In the genomic region with DNA sequence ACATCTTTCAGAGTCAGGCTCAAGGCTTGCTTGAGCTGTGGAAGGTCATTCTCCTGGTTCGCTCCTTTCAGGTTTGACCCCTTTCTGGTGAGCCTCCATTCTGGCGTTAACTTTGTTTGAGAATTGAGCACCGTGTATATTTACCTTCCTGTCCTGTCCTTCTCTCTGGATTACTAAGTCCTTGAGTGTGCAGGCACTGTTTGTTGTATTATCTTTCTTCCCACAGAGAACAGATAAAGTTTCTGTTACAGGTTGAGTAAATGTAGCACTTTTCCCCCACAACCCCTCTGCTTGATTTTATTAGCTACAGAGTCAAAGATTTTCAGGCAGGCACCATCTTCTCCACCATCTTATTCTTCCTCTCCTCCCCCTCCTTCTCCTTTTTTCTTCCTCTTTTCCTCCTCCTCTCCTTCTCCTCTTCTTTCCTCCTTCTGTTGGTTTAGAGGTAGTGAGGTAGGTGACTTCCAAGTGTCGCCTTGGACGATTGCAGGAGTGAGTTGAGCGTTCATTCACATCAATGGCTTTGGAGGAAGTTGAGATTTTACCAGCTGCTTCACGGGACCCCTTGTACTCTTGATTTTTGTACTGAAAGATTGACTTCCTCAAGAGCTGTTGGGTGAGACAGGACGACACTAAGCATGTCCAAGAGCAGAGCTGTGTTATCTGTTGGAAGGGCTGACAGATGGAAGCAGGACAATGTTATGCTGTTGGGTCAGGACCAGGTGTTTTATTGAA, we compare ENCODE assay signal across 1 mouse cellular context.
TF ChIP-seq lines count a peak whose summit lies in the region.

No protein-coding gene starts in this region.

TF ChIP-seq in CH12.LX, 34 proteins besides CTCF, POLR2A, EP300 and RAD21 (continued from another document):
- TF ChIP-seq ZC3H11A (IDR thresholded peaks at IDR 0.05; ENCODE audit: low read depth, low read length) = no peak
- TF ChIP-seq ZNF384 (IDR thresholded peaks at IDR 0.05; ENCODE audit: low read depth, low read length) = no peak
- peak; percentile 51; the same call in 1 of the 2 replicates for TF ChIP-seq SIN3A (IDR thresholded peaks at IDR 0.05; ENCODE audit: low read length)
- TF ChIP-seq POLR2AphosphoS2 (IDR thresholded peaks at IDR 0.05; ENCODE audit: low read depth, low read length) = 0 out of 2 replicates have a peak, but pooled peaks have one; percentile 36
- TF ChIP-seq NELFE (IDR thresholded peaks at IDR 0.05; ENCODE audit: low read depth, low read length) = no peak; the same call in 1 of the 2 replicates
- TF ChIP-seq ELF1 (IDR thresholded peaks at IDR 0.05; ENCODE audit: low read depth, low read length) = no peak
- no peak for TF ChIP-seq ZMIZ1 (IDR thresholded peaks at IDR 0.05; ENCODE audit: low read depth, low read length)
- TF ChIP-seq USF2 (conservative IDR thresholded peaks at IDR 0.05; ENCODE audit: low read depth, low read length) = no peak
- TF ChIP-seq GABPA (IDR thresholded peaks at IDR 0.05; ENCODE audit: insufficient replicate concordance, low read depth, low read length) = no peak
- TF ChIP-seq CHD1 (IDR thresholded peaks at IDR 0.05; ENCODE audit: low read depth, low read length) = peak; percentile 62; the same call in 1 of the 2 replicates
- no peak for TF ChIP-seq PAX5 (IDR thresholded peaks at IDR 0.05; ENCODE audit: low read length)
- TF ChIP-seq HCFC1 (IDR thresholded peaks at IDR 0.05; ENCODE audit: low read depth, low read length) = no peak
- no peak for TF ChIP-seq TCF12 (IDR thresholded peaks at IDR 0.05; ENCODE audit: low read depth, low read length)
- no peak for TF ChIP-seq USF1 (IDR thresholded peaks at IDR 0.05; ENCODE audit: low read depth, low read length)
- no peak for TF ChIP-seq TBP (conservative IDR thresholded peaks at IDR 0.05; ENCODE audit: low read depth, low read length)
- no peak for TF ChIP-seq MAZ (IDR thresholded peaks at IDR 0.05; ENCODE audit: low read depth, low read length)
- TF ChIP-seq IRF4 (IDR thresholded peaks at IDR 0.05; ENCODE audit: low read depth, low read length) = no peak
- TF ChIP-seq CHD2 (IDR thresholded peaks at IDR 0.05; ENCODE audit: low read length) = no peak
- peak; percentile 44 for TF ChIP-seq BHLHE40 (IDR thresholded peaks at IDR 0.05; ENCODE audit: low read depth, low read length)
- TF ChIP-seq KAT2A (IDR thresholded peaks at IDR 0.05; ENCODE audit: insufficient replicate concordance, low read length) = no peak
- TF ChIP-seq MAX (IDR thresholded peaks at IDR 0.05; ENCODE audit: low read length) = 0 out of 2 replicates have a peak, but pooled peaks have one; percentile 37
- no peak for TF ChIP-seq NRF1 (IDR thresholded peaks at IDR 0.05; ENCODE audit: low read depth, low read length)
- no peak for TF ChIP-seq MEF2A (IDR thresholded peaks at IDR 0.05; ENCODE audit: borderline replicate concordance, low read depth, low read length)
- TF ChIP-seq ZKSCAN1 (IDR thresholded peaks at IDR 0.05; ENCODE audit: borderline replicate concordance, low read depth, low read length) = no peak
- no peak for TF ChIP-seq JUN (IDR thresholded peaks at IDR 0.05; ENCODE audit: insufficient read depth, low read depth, low read length)
- 0 out of 2 replicates have a peak, but pooled peaks have one; percentile 7 for TF ChIP-seq UBTF (IDR thresholded peaks at IDR 0.05; ENCODE audit: low read depth, low read length)
